Mouse (Mus musculus): ENCODE data around the gene Fcer2a.
A peak's percentile ranks its signal among the peaks of the same experiment; 100 is the strongest.

Fcer2a gene

GRCm38 (mm10) chr8:3671980-3672491 is 21.9 kb downstream of the Fcer2a start, which contains the start of gene Fcor:
Gene Fcor, minus strand, starts transcription at chr8:3672362.
- H3K36me3 ChIP-seq (ENCODE audit: insufficient read depth, low read length): no peaks in the 10 kb centered on the region
- no peaks in the 10 kb centered on the region for H3K9me3 ChIP-seq (ENCODE audit: low read length)
- no peaks in the 10 kb centered on the region for H3K27me3 ChIP-seq (ENCODE audit: insufficient read depth, low read length)
- H3K4me1 ChIP-seq (replicated peaks; ENCODE audit: low read depth, low read length): peaks cover 42% of the 10 kb centered on the region
- TF ChIP-seq CTCF (conservative IDR thresholded peaks at IDR 0.05; ENCODE audit: low read length): peak; percentile 70
- TF ChIP-seq NANOG (IDR thresholded peaks at IDR 0.05; ENCODE audit: borderline replicate concordance, low read length): no peak
- peak within 1 kb of the TSS; percentile 84 for H3K4me3 ChIP-seq (replicated peaks; ENCODE audit: low read length)

GRCm38 (mm10) chr8:3670388-3670787 is 23.6 kb downstream of the Fcer2a start:
- H3K4me3 ChIP-seq (replicated peaks; ENCODE audit: low read length): no peak overlapping the region; the same call in 1 of the 2 replicates
- H3K9me3 ChIP-seq (ENCODE audit: low read length): no peaks in the 10 kb centered on the region
- H3K27me3 ChIP-seq (ENCODE audit: insufficient read depth, low read length): no peaks in the 10 kb centered on the region
- no peaks in the 10 kb centered on the region for H3K36me3 ChIP-seq (ENCODE audit: insufficient read depth, low read length)
- H3K4me1 ChIP-seq (replicated peaks; ENCODE audit: low read depth, low read length): peaks cover 49% of the 10 kb centered on the region
- TF ChIP-seq CTCF (conservative IDR thresholded peaks at IDR 0.05; ENCODE audit: low read length): no peak
- no peak for TF ChIP-seq NANOG (IDR thresholded peaks at IDR 0.05; ENCODE audit: borderline replicate concordance, low read length)
- no peak for TF ChIP-seq POU5F1 (IDR thresholded peaks at IDR 0.05; ENCODE audit: borderline replicate concordance, low read length)

- Histone ChIP-seq H3K36me3 (ENCODE audit: insufficient read depth, low read length) (no peaks in the 10 kb centered on the region), H3K4me1 (replicated peaks; ENCODE audit: low read depth, low read length) (peaks cover 37% of the 10 kb centered on the region), H3K9me3 (ENCODE audit: low read length) (no peaks in the 10 kb centered on the region), H3K4me3 (replicated peaks; ENCODE audit: low read length) (0 out of 2 replicates have a peak within 1 kb of the TSS, but pooled peaks have one; percentile 13), H3K27me3 (ENCODE audit: insufficient read depth, low read length) (0 out of 2 replicates have a peak, but pooled peaks cover 2% of the 10 kb centered on the region)
- TF ChIP-seq POU5F1 (IDR thresholded peaks at IDR 0.05; ENCODE audit: borderline replicate concordance, low read length) (no peak), NANOG (IDR thresholded peaks at IDR 0.05; ENCODE audit: borderline replicate concordance, low read length) (no peak), CTCF (conservative IDR thresholded peaks at IDR 0.05; ENCODE audit: low read length) (no peak)
These were observed 28.5 kb downstream of the Fcer2a start, which contains the start of gene Mcemp1 for GRCm38 (mm10) chr8:3665507-3665906. Gene Mcemp1, plus strand, starts transcription at chr8:3665754.

- Histone ChIP-seq H3K36me3 (ENCODE audit: insufficient read depth, low read length) (no peaks in the 10 kb centered on the region), H3K27me3 (ENCODE audit: insufficient read depth, low read length) (0 out of 2 replicates have a peak, but pooled peaks cover 2% of the 10 kb centered on the region), H3K9me3 (ENCODE audit: low read length) (no peaks in the 10 kb centered on the region), H3K4me3 (replicated peaks; ENCODE audit: low read length) (no peak overlapping the region), H3K4me1 (replicated peaks; ENCODE audit: low read depth, low read length) (peaks cover 26% of the 10 kb centered on the region)
- TF ChIP-seq POU5F1 (IDR thresholded peaks at IDR 0.05; ENCODE audit: borderline replicate concordance, low read length): no peak
- TF ChIP-seq NANOG (IDR thresholded peaks at IDR 0.05; ENCODE audit: borderline replicate concordance, low read length): no peak
- TF ChIP-seq CTCF (conservative IDR thresholded peaks at IDR 0.05; ENCODE audit: low read length): no peak
These were observed 29.6 kb downstream of the Fcer2a start for GRCm38 (mm10) chr8:3664405-3664804.

- H3K4me3 ChIP-seq (replicated peaks; ENCODE audit: low read length): no peak overlapping the region
- no peaks in the 10 kb centered on the region for H3K36me3 ChIP-seq (ENCODE audit: insufficient read depth, low read length)
- peaks cover 31% of the 10 kb centered on the region for H3K4me1 ChIP-seq (replicated peaks; ENCODE audit: low read depth, low read length)
- no peak for TF ChIP-seq NANOG (IDR thresholded peaks at IDR 0.05; ENCODE audit: borderline replicate concordance, low read length)
- TF ChIP-seq CTCF (conservative IDR thresholded peaks at IDR 0.05; ENCODE audit: low read length): no peak
- TF ChIP-seq POU5F1 (IDR thresholded peaks at IDR 0.05; ENCODE audit: borderline replicate concordance, low read length): no peak
- H3K9me3 ChIP-seq (ENCODE audit: low read length): no peaks in the 10 kb centered on the region
- 0 out of 2 replicates have a peak, but pooled peaks cover 2% of the 10 kb centered on the region for H3K27me3 ChIP-seq (ENCODE audit: insufficient read depth, low read length)
These were observed 33.1 kb downstream of the Fcer2a start for GRCm38 (mm10) chr8:3660889-3661288.

- Histone ChIP-seq H3K36me3 (ENCODE audit: insufficient read depth, low read length) (no peaks in the 10 kb centered on the region), H3K4me1 (replicated peaks; ENCODE audit: low read depth, low read length) (peaks cover 34% of the 10 kb centered on the region), H3K4me3 (replicated peaks; ENCODE audit: low read length) (no peak overlapping the region), H3K27me3 (ENCODE audit: insufficient read depth, low read length) (no peaks in the 10 kb centered on the region), H3K9me3 (ENCODE audit: low read length) (no peaks in the 10 kb centered on the region)
- TF ChIP-seq POU5F1 (IDR thresholded peaks at IDR 0.05; ENCODE audit: borderline replicate concordance, low read length) (no peak), CTCF (conservative IDR thresholded peaks at IDR 0.05; ENCODE audit: low read length) (no peak), NANOG (IDR thresholded peaks at IDR 0.05; ENCODE audit: borderline replicate concordance, low read length) (no peak)
These were observed 37.1 kb downstream of the Fcer2a start for GRCm38 (mm10) chr8:3656725-3657381.

GRCm38 (mm10) chr8:3655526-3655925 is 38.4 kb downstream of the Fcer2a start, which contains the start of gene Retn:
Gene Retn, plus strand, starts transcription at chr8:3655770.
- no peaks in the 10 kb centered on the region for H3K36me3 ChIP-seq (ENCODE audit: insufficient read depth, low read length)
- no peaks in the 10 kb centered on the region for H3K9me3 ChIP-seq (ENCODE audit: low read length)
- no peak for TF ChIP-seq NANOG (IDR thresholded peaks at IDR 0.05; ENCODE audit: borderline replicate concordance, low read length)
- TF ChIP-seq POU5F1 (IDR thresholded peaks at IDR 0.05; ENCODE audit: borderline replicate concordance, low read length): no peak
- TF ChIP-seq CTCF (conservative IDR thresholded peaks at IDR 0.05; ENCODE audit: low read length): no peak
- H3K4me3 ChIP-seq (replicated peaks; ENCODE audit: low read length): no peak within 1 kb of the TSS
- H3K4me1 ChIP-seq (replicated peaks; ENCODE audit: low read depth, low read length): peaks cover 34% of the 10 kb centered on the region
- H3K27me3 ChIP-seq (ENCODE audit: insufficient read depth, low read length): no peaks in the 10 kb centered on the region

GRCm38 (mm10) chr8:3654726-3655508 is 39.1 kb downstream of the Fcer2a start:
- no peak for TF ChIP-seq CTCF (conservative IDR thresholded peaks at IDR 0.05; ENCODE audit: low read length)
- no peak for TF ChIP-seq POU5F1 (IDR thresholded peaks at IDR 0.05; ENCODE audit: borderline replicate concordance, low read length)

More at GRCm38 (mm10) chr8:3654726-3655508, 39.1 kb downstream of the Fcer2a start:
- Histone ChIP-seq H3K9me3 (ENCODE audit: low read length) (no peaks in the 10 kb centered on the region), H3K4me1 (replicated peaks; ENCODE audit: low read depth, low read length) (peaks cover 34% of the 10 kb centered on the region), H3K4me3 (replicated peaks; ENCODE audit: low read length) (no peak overlapping the region), H3K36me3 (ENCODE audit: insufficient read depth, low read length) (no peaks in the 10 kb centered on the region), H3K27me3 (ENCODE audit: insufficient read depth, low read length) (no peaks in the 10 kb centered on the region)

Data from E14TG2a.4 (cell line).